In the genomic region with DNA sequence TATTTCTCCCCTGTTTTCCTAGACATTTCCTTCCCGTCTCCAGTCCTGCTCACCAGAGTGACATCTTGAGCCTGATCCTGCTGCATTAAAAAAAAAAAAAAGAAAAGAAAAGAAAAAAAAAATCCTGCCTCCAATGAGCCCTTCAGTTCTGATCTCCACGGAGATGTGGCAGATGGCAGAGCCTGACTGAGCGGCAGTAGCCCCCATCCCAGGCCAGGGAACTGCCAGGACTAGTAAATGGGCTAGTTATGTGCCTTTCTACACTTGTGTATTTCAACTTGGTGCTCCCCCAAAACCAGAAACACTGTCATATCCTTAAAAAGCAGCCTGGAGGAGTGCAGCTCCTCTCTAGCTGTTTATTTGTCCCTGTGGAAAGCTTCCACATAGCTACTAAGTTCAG, we compare ENCODE assay signal across 20 mouse cellular contexts. TPM values are rescaled to one million over a fixed set of nuclear protein-coding genes. Genes with fewer than 3 reads are reported as not detected.
DNase-seq lines count a peak whose midpoint lies in the region; ATAC-seq and TF ChIP-seq lines count a peak whose summit lies in the region.
"Had no signal": no experiment of that assay in that cellular context is flagged by ENCODE, and none has a peak within 500 bp of the region (broad histone marks: within the 10 kb centered on the region; RNA-seq: fewer than 3 reads in every experiment).

No protein-coding gene starts in this region.

- H3K79me2 ChIP-seq in heart, adult 2 months (replicated peaks; ENCODE audit: control insufficient read depth, insufficient read depth, low read length): no peaks in the 10 kb centered on the region

- no peak for DNase-seq in frontal cortex, postnatal 25 days (ENCODE audit: low spot score in 2 of 2)
- peak; percentile 69 for DNase-seq in brain, adult 2 months (ENCODE audit: low read depth, low spot score)
- DNase-seq in cerebellum, postnatal 10 days: peak; percentile 78 to 82
- no peak for DNase-seq in heart, adult 2 months
- no peak for DNase-seq in heart, postnatal 14 days
- DNase-seq: adrenal gland, postnatal 36 days; heart, postnatal 4 days; kidney, postnatal 14 days; lung, postnatal 10 days; thymus, postnatal 4 days had no signal

- TF ChIP-seq CTCF in heart, adult 2 months (IDR thresholded peaks at IDR 0.05): no peak

- TF ChIP-seq POLR2A in heart, adult 2 months (IDR thresholded peaks at IDR 0.05; ENCODE audit: insufficient read depth, low read depth, low read length): no peak

- WGBS in hindbrain, embryonic 13.5 days: 37% methylated on average over 3 of the region's 3 CpGs
- 43% methylated on average over 3 of the region's 3 CpGs for WGBS in heart, adult 2 months

- H3K9me3 ChIP-seq in hindbrain, embryonic 13.5 days: no peaks in the 10 kb centered on the region
- H3K9me3 ChIP-seq: heart, embryonic 13.5 days; limb, embryonic 15.5 days had no signal

- peaks cover 16% of the 10 kb centered on the region for H3K36me3 ChIP-seq in hindbrain, embryonic 13.5 days
- no peaks in the 10 kb centered on the region for H3K36me3 ChIP-seq in heart, adult 2 months (ENCODE audit: control insufficient read depth, insufficient read depth, low read length)

- no peaks in the 10 kb centered on the region for H3K27me3 ChIP-seq in hindbrain, embryonic 13.5 days
- no peaks in the 10 kb centered on the region for H3K27me3 ChIP-seq in heart, adult 2 months (ENCODE audit: control insufficient read depth, insufficient read depth, low read length)
- H3K27me3 ChIP-seq: heart, embryonic 13.5 days; limb, embryonic 15.5 days; Patski had no signal

- H3K4me3 ChIP-seq in hindbrain, embryonic 13.5 days: no peak overlapping the region
- H3K4me3 ChIP-seq in heart, adult 2 months: no peak overlapping the region
- H3K4me3 ChIP-seq: heart, embryonic 13.5 days; limb, embryonic 15.5 days; myocyte had no signal

- H3K4me2 ChIP-seq in hindbrain, embryonic 13.5 days: no peak overlapping the region
- H3K4me2 ChIP-seq: heart, embryonic 13.5 days; limb, embryonic 15.5 days had no signal

- intact Hi-C loops in heart, adult 2 months (cut with DNase I): no loop called here
- intact Hi-C loops in heart, postnatal 14 days (cut with DNase I): no loop called here

- H3K27ac ChIP-seq in hindbrain, embryonic 13.5 days: peak overlapping the region; percentile 48; the same call in 1 of the 2 replicates
- H3K27ac ChIP-seq in heart, adult 2 months: no peak overlapping the region
- H3K27ac ChIP-seq: heart, embryonic 13.5 days; limb, embryonic 15.5 days had no signal

- peak; percentile 36; the same call in 1 of the 2 replicates for ATAC-seq in frontal cortex, adult (ENCODE audit: low TSS enrichment)
- no peak for ATAC-seq in hindbrain, embryonic 13.5 days (ENCODE audit: low FRiP score)
- ATAC-seq in erythroblast, adult 5-6 weeks (replicated peaks; ENCODE audit: low FRiP score, poor library complexity, severe bottlenecking): no peak
- ATAC-seq: activated CD4-positive, CD25-positive, alpha-beta regulatory T cell, adult 4 months; Patski had no signal

- H3K4me1 ChIP-seq in hindbrain, embryonic 13.5 days (replicated peaks): peaks cover 31% of the 10 kb centered on the region
- no peaks in the 10 kb centered on the region; the same call in 1 of the 2 replicates for H3K4me1 ChIP-seq in heart, adult 2 months (ENCODE audit: control insufficient read depth, insufficient read depth, low read length)

- no peak for TF ChIP-seq EP300 in heart, adult 2 months (IDR thresholded peaks at IDR 0.05; ENCODE audit: insufficient read depth, low read depth, low read length)

- H3K9ac ChIP-seq in hindbrain, embryonic 13.5 days: no peak overlapping the region
- no peak overlapping the region for H3K9ac ChIP-seq in heart, adult 2 months (ENCODE audit: low read depth, low read length)
- H3K9ac ChIP-seq: heart, embryonic 13.5 days; limb, embryonic 15.5 days had no signal

RNA-seq across cellular contexts. Expression of a gene that starts 13.5 kb away (rescaled TPM):
- polyA plus RNA-seq in hindbrain, embryonic 13.5 days (2015; fragmentation: Nextera tagmentation; extraction: Ambion mirVana): 0.69 and 0.91 TPM in 2 replicates
- total RNA-seq in heart, adult 2 months (2021): under 1 TPM; 0.55 to 0.73 TPM
- polyA plus RNA-seq in heart, adult 2 months (2012; rRNA removed): 0.57 and 0.76 TPM in 2 replicates
- total RNA-seq in heart, postnatal 14 days (2021): under 1 TPM; 0.37 to 0.93 TPM
- not detected in 2 replicates for total RNA-seq in erythroblast, adult 5-6 weeks (2015; ENCODE audit: low replicate concordance)
- total RNA-seq in erythroblast, adult 5-6 weeks (2017; ENCODE audit: low replicate concordance): not detected in 2 replicates
- total RNA-seq: megakaryocyte, adult 5-6 weeks had no signal
- polyA plus RNA-seq: activated CD4-positive, CD25-positive, alpha-beta regulatory T cell, adult 4 months; liver, embryonic 16.5 days had no signal

Comparison
In these comparisons a context has a peak if more than half of its experiments do, and no peak if none do; other contexts are left out.
1. DNase-seq: peak in brain, adult 2 months (single experiment) and cerebellum, postnatal 10 days (2 of 2); none in frontal cortex, postnatal 25 days (0 of 2), heart, adult 2 months (0 of 2) and heart, postnatal 14 days (0 of 2).